Mouse (Mus musculus) thymus, adult 2 months (tissue): ENCODE results near the gene Hlx.

ENCODE experiments used
- CTCF ChIP-seq: fragments of 200-500 bp; IDR thresholded peaks from 2 replicates; pipeline ENCODE4 v1.5.1; 2012; ENCODE audit warnings: mild to moderate bottlenecking, control low read depth, low read length, moderate library complexity, borderline replicate concordance; ENCODE audit not compliant: control insufficient read depth, poor library complexity, insufficient read depth; ENCODE audit errors: extremely low read depth
- POLR2A ChIP-seq: fragments of 200-500 bp; IDR thresholded peaks from 2 replicates; pipeline ENCODE4 v1.6.1; 2012; ENCODE audit warnings: mild to moderate bottlenecking, low read length, control low read depth, moderate library complexity; ENCODE audit not compliant: control insufficient read depth, poor library complexity, insufficient read depth; ENCODE audit errors: extremely low read depth

GRCm38 (mm10) chr1:184763866-184764265 lies 31.4 kb upstream of the Hlx start:
- TF ChIP-seq CTCF (no peak), POLR2A (no peak)
